Comparison of ENCODE assay signal across 8 mouse cellular contexts in the genomic region with DNA sequence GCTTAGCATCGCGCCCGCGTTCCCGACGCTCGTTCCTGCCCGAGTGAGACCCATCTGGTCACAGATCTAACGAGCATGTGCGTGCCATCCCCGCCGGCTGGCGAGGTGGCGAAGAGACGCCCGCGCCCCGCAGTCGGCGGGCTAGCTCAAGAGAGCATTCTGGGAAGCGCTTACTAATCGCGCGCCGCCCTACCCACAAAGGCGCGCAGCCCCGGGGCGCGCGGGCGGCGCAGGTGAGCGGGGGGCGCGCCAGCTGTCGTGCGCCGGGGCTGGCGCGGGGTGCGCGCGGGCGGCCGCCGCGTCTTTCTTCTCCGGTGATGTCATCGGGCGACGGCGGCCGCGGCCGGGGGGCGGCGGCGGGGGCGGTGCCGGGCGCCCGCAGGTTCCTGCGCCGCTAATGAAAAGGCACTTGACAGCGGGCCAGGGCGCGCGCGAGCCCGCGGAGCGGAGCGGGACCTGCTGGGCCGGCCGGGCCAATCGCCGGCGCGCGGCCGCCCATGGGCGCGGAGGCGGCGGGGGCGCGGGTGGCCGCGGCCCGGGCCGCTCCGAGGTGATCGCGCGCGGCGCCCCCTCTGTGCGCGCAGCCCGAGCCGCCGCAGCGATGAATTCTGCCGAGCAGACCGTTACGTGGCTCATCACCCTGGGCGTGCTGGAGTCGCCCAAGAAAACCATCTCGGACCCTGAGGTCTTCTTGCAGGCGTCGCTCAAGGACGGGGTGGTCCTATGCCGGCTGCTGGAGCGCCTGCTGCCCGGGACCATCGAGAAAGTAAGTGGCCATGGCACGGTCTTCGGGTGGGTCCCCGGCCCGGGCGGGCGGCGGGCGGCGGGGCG. TPM values are rescaled to one million over a fixed set of nuclear protein-coding genes. Genes with fewer than 3 reads are reported as not detected.
A peak's percentile ranks its signal among the peaks of the same experiment; 100 is the strongest.
DNase-seq lines count a peak whose midpoint lies in the region; ATAC-seq and TF ChIP-seq lines count a peak whose summit lies in the region.

Arhgef7 (plus strand) TSS at position 71 of the 831 bp plus-strand sequence.

- TF ChIP-seq CTCF in intestine, postnatal 0 days (IDR thresholded peaks at IDR 0.05; ENCODE audit: low read depth), result no peak

- intact Hi-C loops in left cerebral cortex, postnatal 14 days (cut with DNase I), result loop anchor here (1.0 kb wide), 1 partner anchor 30 kb away; no protein-coding TSS in a partner anchor

- peak; percentile 50 for ATAC-seq in intestine, postnatal 0 days
- peak; percentile 44; the same call in 1 of the 2 replicates for ATAC-seq in stomach, embryonic 15.5 days (ENCODE audit: insufficient read depth, low FRiP score, low read depth)

- no peaks in the 10 kb centered on the region for H3K36me3 ChIP-seq in intestine, postnatal 0 days (ENCODE audit: control insufficient read depth, insufficient read depth)
- H3K36me3 ChIP-seq in stomach, embryonic 15.5 days, result no peaks in the 10 kb centered on the region

- no peak within 1 kb of the TSS for H3K27ac ChIP-seq in intestine, postnatal 0 days (ENCODE audit: low read depth, low read length)
- H3K27ac ChIP-seq in stomach, embryonic 15.5 days, result peak within 1 kb of the TSS; percentile 11; the same call in 1 of the 2 replicates

- H3K27me3 ChIP-seq in intestine, postnatal 0 days (replicated peaks; ENCODE audit: control insufficient read depth, insufficient read depth, low read length), result peaks cover 60% of the 10 kb centered on the region
- peaks cover 59% of the 10 kb centered on the region for H3K27me3 ChIP-seq in stomach, embryonic 15.5 days (replicated peaks)

- H3K4me3 ChIP-seq in intestine, postnatal 0 days (ENCODE audit: low read depth, low read length), result peak within 1 kb of the TSS; percentile 65
- H3K4me3 ChIP-seq in stomach, embryonic 15.5 days (replicated peaks), result peak within 1 kb of the TSS; percentile 54

- no peak for DNase-seq in thymus, postnatal 0 days (ENCODE audit: low spot score)
- no peak for DNase-seq in thymus, postnatal 10 days (ENCODE audit: low spot score in 2 of 2)
- peak; percentile 68 for DNase-seq in embryo, embryonic 9.5 days (ENCODE audit: extremely low spot score)
- DNase-seq in gonadal fat pad, adult 2 months (ENCODE audit: low read depth), result no peak
- DNase-seq in left cerebral cortex, postnatal 14 days (ENCODE audit: low spot score in 2 of 2), result peak; percentile 83 to 88
- peak; percentile 82 for DNase-seq in mesoderm, embryonic 11.5 days (ENCODE audit: low read depth, low spot score)

- H3K9ac ChIP-seq in intestine, postnatal 0 days (ENCODE audit: low read depth, low read length), result 0 out of 2 replicates have a peak within 1 kb of the TSS, but pooled peaks have one; percentile 40
- peak within 1 kb of the TSS; percentile 25; the same call in 1 of the 2 replicates for H3K9ac ChIP-seq in stomach, embryonic 15.5 days

- no peaks in the 10 kb centered on the region for H3K9me3 ChIP-seq in intestine, postnatal 0 days (ENCODE audit: control insufficient read depth)
- H3K9me3 ChIP-seq in stomach, embryonic 15.5 days, result no peaks in the 10 kb centered on the region

- H3K4me2 ChIP-seq in intestine, postnatal 0 days (replicated peaks; ENCODE audit: low read depth), result peak within 1 kb of the TSS; percentile 94
- peak within 1 kb of the TSS; percentile 97 for H3K4me2 ChIP-seq in stomach, embryonic 15.5 days

- under 1% methylated on average over 103 of the region's 127 CpGs for WGBS in intestine, postnatal 0 days
- WGBS in stomach, embryonic 15.5 days, result under 1% methylated on average over 82 of the region's 127 CpGs

- no peaks in the 10 kb centered on the region for H3K4me1 ChIP-seq in intestine, postnatal 0 days (replicated peaks; ENCODE audit: control insufficient read depth, insufficient read depth, low read length)
- peaks cover 5% of the 10 kb centered on the region; the same call in 1 of the 2 replicates for H3K4me1 ChIP-seq in stomach, embryonic 15.5 days

RNA-seq across cellular contexts. Expression of gene Arhgef7, which starts in this region (rescaled TPM):
- 16.5 and 16.6 TPM in 2 replicates for polyA plus RNA-seq in thymus, postnatal 0 days (2015; fragmentation: Nextera tagmentation; extraction: Ambion mirVana)
- 24.5 and 29.9 TPM in 2 replicates for polyA plus RNA-seq in gonadal fat pad, adult 2 months (2012; rRNA removed)
- polyA plus RNA-seq in intestine, postnatal 0 days (2015; fragmentation: Nextera tagmentation; extraction: Ambion mirVana), result 14.5 and 14.9 TPM in 2 replicates
- 100 to 1,000 TPM; 172 to 189 TPM for total RNA-seq in left cerebral cortex, postnatal 14 days (2021)
- polyA plus RNA-seq in stomach, embryonic 15.5 days (2015; fragmentation: Nextera tagmentation; extraction: Ambion mirVana), result 29.3 and 30.1 TPM in 2 replicates

Comparison
In these comparisons a context has a peak if more than half of its experiments do, and no peak if none do; other contexts are left out.
1. DNase-seq: peak in embryo, embryonic 9.5 days (single experiment), left cerebral cortex, postnatal 14 days (2 of 2) and mesoderm, embryonic 11.5 days (single experiment); none in thymus, postnatal 0 days (single experiment), thymus, postnatal 10 days (0 of 2) and gonadal fat pad, adult 2 months (single experiment).